Mouse (Mus musculus) cortical plate, adult 2 months (tissue): ENCODE measurements around the gene Sox13. TPM values are rescaled to one million over a fixed set of nuclear protein-coding genes. Genes with fewer than 3 reads are reported as not detected.

ENCODE experiments used
- H3K27ac ChIP-seq: fragments of 200-500 bp; 2 replicates; pipeline ENCODE4 v1.5.1; 2012; ENCODE audit warnings: low read length, control low read depth, inconsistent platforms; ENCODE audit not compliant: insufficient read depth
- H3K4me1 ChIP-seq: fragments of 200-500 bp; 2 replicates; pipeline ENCODE4 v1.6.1; 2011; ENCODE audit warnings: low read length; ENCODE audit not compliant: control insufficient read depth, insufficient read depth
- H3K4me3 ChIP-seq: fragments of 200-500 bp; 2 replicates; pipeline ENCODE4 v1.5.1; 2011; ENCODE audit warnings: mild to moderate bottlenecking, low read length, control low read depth; ENCODE audit not compliant: insufficient read depth
- CTCF ChIP-seq: fragments of 200-500 bp; IDR thresholded peaks from 2 replicates; pipeline ENCODE4 v1.5.1; 2011; ENCODE audit warnings: mild to moderate bottlenecking, control low read depth, low read length; ENCODE audit not compliant: insufficient read depth; ENCODE audit errors: extremely low read depth
- POLR2A ChIP-seq: fragments of 200-500 bp; IDR thresholded peaks from 2 replicates; pipeline ENCODE4 v1.6.1; 2011; ENCODE audit warnings: mild to moderate bottlenecking, low read length, control low read depth; ENCODE audit not compliant: insufficient read depth; ENCODE audit errors: extremely low read depth
- polyA plus RNA-seq: library from polyadenylated mRNA; depleted of rRNA; stranded (reverse); fragments of >200 nt; gene quantifications from 2 replicates; pipeline ENCODE4 v1.2.3, GENCODE M21; 2012

Gene Sox13
- polyA plus RNA-seq, 1 experiment: 13.4 TPM

GRCm38 (mm10) chr1:133408321-133408720 lies 15.9 kb downstream of the Sox13 start:
- Histone ChIP-seq H3K27ac (no peak overlapping the region), H3K4me3 (no peak overlapping the region), H3K4me1 (no peaks in the 10 kb centered on the region)
- TF ChIP-seq POLR2A: no peak
- TF ChIP-seq CTCF: no peak

- TF ChIP-seq CTCF (no peak), POLR2A (no peak)
- no peak overlapping the region for H3K4me3 ChIP-seq
Observed at GRCm38 (mm10) chr1:133407436-133407835, 16.7 kb downstream of the Sox13 start.

GRCm38 (mm10) chr1:133406614-133407013 lies 17.6 kb downstream of the Sox13 start:
- Histone ChIP-seq H3K27ac (no peak overlapping the region), H3K4me1 (no peaks in the 10 kb centered on the region), H3K4me3 (no peak overlapping the region)
- TF ChIP-seq CTCF (no peak), POLR2A (no peak)

More at GRCm38 (mm10) chr1:133407436-133407835, 16.7 kb downstream of the Sox13 start:
- no peak overlapping the region for H3K27ac ChIP-seq
- H3K4me1 ChIP-seq: no peaks in the 10 kb centered on the region

GRCm38 (mm10) chr1:133404005-133404404 lies 20.2 kb downstream of the Sox13 start:
- H3K27ac ChIP-seq: no peak overlapping the region
- TF ChIP-seq CTCF (no peak), POLR2A (no peak)
- H3K4me3 ChIP-seq: no peak overlapping the region
- H3K4me1 ChIP-seq: no peaks in the 10 kb centered on the region

- Histone ChIP-seq H3K4me1 (peaks cover 2% of the 10 kb centered on the region; the same call in 1 of the 2 replicates), H3K4me3 (no peak overlapping the region), H3K27ac (no peak overlapping the region)
- TF ChIP-seq POLR2A: no peak
- no peak for TF ChIP-seq CTCF
Observed at GRCm38 (mm10) chr1:133400014-133400725, 24.0 kb downstream of the Sox13 start.

GRCm38 (mm10) chr1:133397483-133398237 lies 26.5 kb downstream of the Sox13 start:
- no peak for TF ChIP-seq CTCF
- no peak for TF ChIP-seq POLR2A
- peaks cover 2% of the 10 kb centered on the region for H3K4me1 ChIP-seq

GRCm38 (mm10) chr1:133397094-133397482 lies 27.1 kb downstream of the Sox13 start:
- peaks cover 2% of the 10 kb centered on the region for H3K4me1 ChIP-seq
- peak overlapping the region; percentile 12; the same call in 1 of the 2 replicates for H3K27ac ChIP-seq
- TF ChIP-seq CTCF (no peak), POLR2A (no peak)
- H3K4me3 ChIP-seq: no peak overlapping the region

More at GRCm38 (mm10) chr1:133397483-133398237, 26.5 kb downstream of the Sox13 start:
- H3K4me3 ChIP-seq: no peak overlapping the region
- peak overlapping the region; percentile 74 for H3K27ac ChIP-seq

GRCm38 (mm10) chr1:133396693-133397092 lies 27.5 kb downstream of the Sox13 start:
- Histone ChIP-seq H3K4me1 (peaks cover 2% of the 10 kb centered on the region), H3K27ac (no peak overlapping the region), H3K4me3 (no peak overlapping the region)
- no peak for TF ChIP-seq POLR2A

GRCm38 (mm10) chr1:133394702-133395101 lies 29.5 kb downstream of the Sox13 start:
- no peak overlapping the region for H3K27ac ChIP-seq
- no peak overlapping the region for H3K4me3 ChIP-seq
- peaks cover 2% of the 10 kb centered on the region for H3K4me1 ChIP-seq
- TF ChIP-seq POLR2A (no peak), CTCF (no peak)

- Histone ChIP-seq H3K27ac (no peak overlapping the region), H3K4me1 (no peaks in the 10 kb centered on the region; the same call in 1 of the 2 replicates), H3K4me3 (no peak overlapping the region)
- TF ChIP-seq POLR2A (no peak), CTCF (no peak)
Observed at GRCm38 (mm10) chr1:133387539-133388268, 36.5 kb downstream of the Sox13 start.

- H3K27ac ChIP-seq: no peak overlapping the region
- TF ChIP-seq CTCF (no peak), POLR2A (no peak)
- no peaks in the 10 kb centered on the region; the same call in 1 of the 2 replicates for H3K4me1 ChIP-seq
- H3K4me3 ChIP-seq: no peak overlapping the region
Observed at GRCm38 (mm10) chr1:133386209-133386608, 38.0 kb downstream of the Sox13 start.
